ENCODE assay signal across 7 mouse cellular contexts in the genomic region with DNA sequence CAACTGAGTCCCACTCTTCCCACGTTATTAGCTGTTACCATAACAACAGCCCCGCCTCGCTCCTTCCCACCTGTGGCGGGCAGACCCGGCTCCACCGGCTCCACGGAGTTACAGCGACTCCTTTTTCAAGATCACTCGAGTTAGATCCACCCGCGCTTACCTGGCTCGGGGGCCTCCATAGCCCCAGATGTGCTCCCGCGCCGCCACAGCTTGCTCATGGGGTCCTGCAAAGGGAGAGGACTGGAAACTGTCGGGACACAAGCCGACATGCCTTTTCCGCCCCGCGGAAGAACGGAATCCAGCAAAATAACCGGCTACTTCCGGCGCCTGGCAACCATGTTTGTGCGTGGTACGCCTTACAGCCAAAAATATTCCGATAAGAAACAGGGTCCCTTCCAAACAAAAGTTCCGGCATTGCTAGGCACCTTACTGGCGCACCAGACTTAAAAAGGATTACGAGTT. TPM values are rescaled to one million over a fixed set of nuclear protein-coding genes. Genes with fewer than 3 reads are reported as not detected.
DNase-seq lines count a peak whose midpoint lies in the region; ATAC-seq and TF ChIP-seq lines count a peak whose summit lies in the region.

No protein-coding gene starts in this region.

- no peaks in the 10 kb centered on the region for H3K36me3 ChIP-seq in intestine, embryonic 16.5 days (ENCODE audit: control insufficient read depth, insufficient read depth, low read length)
- H3K36me3 ChIP-seq in midbrain, embryonic 12.5 days, result no peaks in the 10 kb centered on the region
- H3K36me3 ChIP-seq in small intestine, adult 2 months (ENCODE audit: control insufficient read depth, insufficient read depth, low read length), result no peaks in the 10 kb centered on the region

- H3K4me3 ChIP-seq in intestine, embryonic 16.5 days (ENCODE audit: low read length), result peak overlapping the region; percentile 75
- H3K4me3 ChIP-seq in midbrain, embryonic 12.5 days, result peak overlapping the region; percentile 64
- H3K4me3 ChIP-seq in small intestine, adult 2 months (ENCODE audit: low read depth, low read length), result peak overlapping the region; percentile 74

- peak overlapping the region; percentile 53 for H3K27ac ChIP-seq in intestine, embryonic 16.5 days (ENCODE audit: low read length)
- peak overlapping the region; percentile 44; the same call in 1 of the 2 replicates for H3K27ac ChIP-seq in midbrain, embryonic 12.5 days (replicated peaks)
- H3K27ac ChIP-seq in small intestine, adult 2 months (ENCODE audit: insufficient read depth, low read depth, low read length), result peak overlapping the region; percentile 17; the same call in 1 of the 2 replicates

- TF ChIP-seq CTCF in small intestine, adult 2 months (IDR thresholded peaks at IDR 0.05; ENCODE audit: extremely low read depth, insufficient read length, insufficient replicate concordance, low read depth, low read length), result no peak

- peak overlapping the region; percentile 62 for H3K4me2 ChIP-seq in intestine, embryonic 16.5 days (ENCODE audit: low read depth, low read length)
- H3K4me2 ChIP-seq in midbrain, embryonic 12.5 days (replicated peaks), result peak overlapping the region; percentile 85

- intact Hi-C loops in gastrocnemius, postnatal 36 days (cut with DNase I), result no loop called here
- intact Hi-C loops in left cerebral cortex, postnatal 4 days (cut with DNase I), result no loop called here

- under 1% methylated on average over 30 of the region's 30 CpGs for WGBS in intestine, embryonic 16.5 days
- WGBS in midbrain, embryonic 12.5 days, result 0% methylated on average over 30 of the region's 30 CpGs
- WGBS in small intestine, adult 2 months, result under 1% methylated on average over 30 of the region's 30 CpGs

- peak; percentile 93 for DNase-seq in adrenal gland, adult 2 months
- peak; percentile 87 for DNase-seq in embryo, embryonic 11.5 days (ENCODE audit: low read depth, low spot score)
- peak; percentile 88 for DNase-seq in gastrocnemius, postnatal 36 days
- DNase-seq in left cerebral cortex, postnatal 4 days, result peak; percentile 92

- peaks cover 30% of the 10 kb centered on the region for H3K4me1 ChIP-seq in intestine, embryonic 16.5 days (ENCODE audit: control insufficient read depth, insufficient read depth, low read length)
- peaks cover 39% of the 10 kb centered on the region for H3K4me1 ChIP-seq in midbrain, embryonic 12.5 days
- peaks cover 13% of the 10 kb centered on the region for H3K4me1 ChIP-seq in small intestine, adult 2 months (ENCODE audit: control insufficient read depth, insufficient read depth, insufficient read length, low read length)

- no peaks in the 10 kb centered on the region for H3K9me3 ChIP-seq in intestine, embryonic 16.5 days (ENCODE audit: control insufficient read depth, low read length)
- no peaks in the 10 kb centered on the region for H3K9me3 ChIP-seq in midbrain, embryonic 12.5 days

- peak; percentile 7 for ATAC-seq in intestine, embryonic 16.5 days
- ATAC-seq in midbrain, embryonic 12.5 days (ENCODE audit: low FRiP score, low read depth), result no peak

- H3K27me3 ChIP-seq in intestine, embryonic 16.5 days (replicated peaks; ENCODE audit: control insufficient read depth, insufficient read depth, low read length), result no peaks in the 10 kb centered on the region
- no peaks in the 10 kb centered on the region for H3K27me3 ChIP-seq in midbrain, embryonic 12.5 days
- no peaks in the 10 kb centered on the region for H3K27me3 ChIP-seq in small intestine, adult 2 months (ENCODE audit: control insufficient read depth, insufficient read depth, low read length)

- peak; percentile 83 for TF ChIP-seq POLR2A in small intestine, adult 2 months (IDR thresholded peaks at IDR 0.05; ENCODE audit: low read depth, low read length)

- H3K9ac ChIP-seq in intestine, embryonic 16.5 days (ENCODE audit: low read depth, low read length), result peak overlapping the region; percentile 84
- peak overlapping the region; percentile 57 for H3K9ac ChIP-seq in midbrain, embryonic 12.5 days (replicated peaks)

RNA-seq across cellular contexts. Expression of a gene that starts 0.3 kb away (rescaled TPM):
- 10 to 100 TPM; 16.1 to 27.3 TPM for total RNA-seq in adrenal gland, adult 2 months (2021)
- polyA plus RNA-seq in adrenal gland, adult 2 months (2012; rRNA removed), result 90.2 and 102 TPM in 2 replicates
- 10 to 100 TPM; 14.3 to 14.5 TPM for total RNA-seq in gastrocnemius, postnatal 36 days (2021)
- 8.2 and 8.8 TPM in 2 replicates for polyA plus RNA-seq in intestine, embryonic 16.5 days (2015; fragmentation: Nextera tagmentation; extraction: Ambion mirVana)
- total RNA-seq in left cerebral cortex, postnatal 4 days (2021), result 10 to 100 TPM; 24.9 to 26.4 TPM
- 18.4 and 19.4 TPM in 2 replicates for polyA plus RNA-seq in midbrain, embryonic 12.5 days (2016; fragmentation: Nextera tagmentation; extraction: Ambion mirVana)
- polyA plus RNA-seq in small intestine, adult 2 months (2012; rRNA removed), result 30.3 and 70.3 TPM in 2 replicates

RNA-seq across cellular contexts. Expression of a gene that starts 3.5 kb away (rescaled TPM):
- 100 to 1,000 TPM in 1 of 2 experiments, 10 to 100 TPM in 1; 79.1 to 117 TPM for total RNA-seq in adrenal gland, adult 2 months (2021)
- 388 and 405 TPM in 2 replicates for polyA plus RNA-seq in adrenal gland, adult 2 months (2012; rRNA removed)
- total RNA-seq in gastrocnemius, postnatal 36 days (2021), result 10 to 100 TPM; 35.4 to 35.8 TPM
- 94.4 and 95.5 TPM in 2 replicates for polyA plus RNA-seq in intestine, embryonic 16.5 days (2015; fragmentation: Nextera tagmentation; extraction: Ambion mirVana)
- 10 to 100 TPM; 60.3 to 68.7 TPM for total RNA-seq in left cerebral cortex, postnatal 4 days (2021)
- polyA plus RNA-seq in midbrain, embryonic 12.5 days (2016; fragmentation: Nextera tagmentation; extraction: Ambion mirVana), result 210 and 223 TPM in 2 replicates
- polyA plus RNA-seq in small intestine, adult 2 months (2012; rRNA removed), result 91.6 and 183 TPM in 2 replicates

RNA-seq across cellular contexts. Expression of a gene that starts 9.6 kb away (rescaled TPM):
- 10 to 100 TPM; 48.1 to 52.6 TPM for total RNA-seq in adrenal gland, adult 2 months (2021)
- 93.2 and 131 TPM in 2 replicates for polyA plus RNA-seq in adrenal gland, adult 2 months (2012; rRNA removed)
- 1 to 10 TPM; 4.4 to 4.5 TPM for total RNA-seq in gastrocnemius, postnatal 36 days (2021)
- polyA plus RNA-seq in intestine, embryonic 16.5 days (2015; fragmentation: Nextera tagmentation; extraction: Ambion mirVana), result 8.8 and 9.4 TPM in 2 replicates
- total RNA-seq in left cerebral cortex, postnatal 4 days (2021), result 10 to 100 TPM; 27.2 to 33.2 TPM
- 34.9 and 42.6 TPM in 2 replicates for polyA plus RNA-seq in midbrain, embryonic 12.5 days (2016; fragmentation: Nextera tagmentation; extraction: Ambion mirVana)
- 34.2 and 45.6 TPM in 2 replicates for polyA plus RNA-seq in small intestine, adult 2 months (2012; rRNA removed)

RNA-seq across cellular contexts. Expression of a gene that starts 10.4 kb away (rescaled TPM):
- total RNA-seq in adrenal gland, adult 2 months (2021), result 10 to 100 TPM in 1 of 2 experiments, 1 to 10 TPM in 1; 9.5 to 10.2 TPM
- polyA plus RNA-seq in adrenal gland, adult 2 months (2012; rRNA removed), result 93.6 and 100 TPM in 2 replicates
- total RNA-seq in gastrocnemius, postnatal 36 days (2021), result 10 to 100 TPM; 11.3 to 13.8 TPM
- polyA plus RNA-seq in intestine, embryonic 16.5 days (2015; fragmentation: Nextera tagmentation; extraction: Ambion mirVana), result 24.4 and 26.1 TPM in 2 replicates
- total RNA-seq in left cerebral cortex, postnatal 4 days (2021), result 10 to 100 TPM; 12.3 to 15.2 TPM
- polyA plus RNA-seq in midbrain, embryonic 12.5 days (2016; fragmentation: Nextera tagmentation; extraction: Ambion mirVana), result 31.9 and 39.5 TPM in 2 replicates
- 47.3 and 179 TPM in 2 replicates for polyA plus RNA-seq in small intestine, adult 2 months (2012; rRNA removed)

RNA-seq across cellular contexts. Expression of a gene that starts 16.0 kb away (rescaled TPM):
- total RNA-seq in adrenal gland, adult 2 months (2021), result 100 to 1,000 TPM in 1 of 2 experiments, 10 to 100 TPM in 1; 95.3 to 112 TPM
- polyA plus RNA-seq in adrenal gland, adult 2 months (2012; rRNA removed), result 81.0 and 85.8 TPM in 2 replicates
- 100 to 1,000 TPM in 1 of 2 experiments, 10 to 100 TPM in 1; 91.0 to 103 TPM for total RNA-seq in gastrocnemius, postnatal 36 days (2021)
- 118 and 134 TPM in 2 replicates for polyA plus RNA-seq in intestine, embryonic 16.5 days (2015; fragmentation: Nextera tagmentation; extraction: Ambion mirVana)
- total RNA-seq in left cerebral cortex, postnatal 4 days (2021), result 10 to 100 TPM; 58.4 to 60.7 TPM
- 122 and 129 TPM in 2 replicates for polyA plus RNA-seq in midbrain, embryonic 12.5 days (2016; fragmentation: Nextera tagmentation; extraction: Ambion mirVana)
- 73.8 and 82.0 TPM in 2 replicates for polyA plus RNA-seq in small intestine, adult 2 months (2012; rRNA removed)
